Mouse (Mus musculus) heart, adult 2 months (tissue): ENCODE results near the gene Pitpnc1.

Source experiments
- EP300 ChIP-seq: fragments of 200-500 bp; IDR thresholded peaks from 2 replicates; pipeline ENCODE4 v1.6.1; 2011; ENCODE audit warnings: low read depth, low read length, control low read depth; ENCODE audit not compliant: insufficient read depth
- POLR2A ChIP-seq: fragments of 200-500 bp; IDR thresholded peaks from 2 replicates; pipeline ENCODE4 v1.6.1; 2011; ENCODE audit warnings: mild to moderate bottlenecking, low read depth, low read length, control low read depth; ENCODE audit not compliant: insufficient read depth

GRCm38 (mm10) chr11:107201773-107202172, 268.7 kb downstream of the Pitpnc1 start:
- TF ChIP-seq EP300 = no peak
- TF ChIP-seq POLR2A = no peak
